Mouse (Mus musculus) small intestine, adult 2 months (tissue): ENCODE measurements around the gene Slc27a4. TPM values are rescaled to one million over a fixed set of nuclear protein-coding genes. Genes with fewer than 3 reads are reported as not detected.
A peak's percentile ranks its signal among the peaks of the same experiment; 100 is the strongest.

ENCODE experiments used
- H3K27ac ChIP-seq: fragments of 200-500 bp; 2 replicates; pipeline ENCODE4 v1.5.1; 2012; ENCODE audit warnings: low read depth, low read length, control low read depth, inconsistent platforms; ENCODE audit not compliant: insufficient read depth
- H3K27me3 ChIP-seq: fragments of 200-500 bp; 2 replicates; pipeline ENCODE4 v1.6.1; 2012; ENCODE audit warnings: mild to moderate bottlenecking, moderate library complexity, low read length, inconsistent platforms; ENCODE audit not compliant: control insufficient read depth, insufficient read depth
- H3K36me3 ChIP-seq: fragments of 200-500 bp; 2 replicates; pipeline ENCODE4 v1.6.1; 2012; ENCODE audit warnings: mild to moderate bottlenecking, low read length, control low read depth, inconsistent platforms; ENCODE audit not compliant: control insufficient read depth, insufficient read depth
- H3K4me1 ChIP-seq: fragments of 200-500 bp; 2 replicates; pipeline ENCODE4 v1.6.1; 2012; ENCODE audit warnings: low read length, inconsistent platforms, mixed read lengths; ENCODE audit not compliant: control insufficient read depth, insufficient read depth, insufficient read length
- H3K4me3 ChIP-seq: fragments of 200-500 bp; 2 replicates; pipeline ENCODE4 v1.5.1; 2012; ENCODE audit warnings: low read depth, mild to moderate bottlenecking, control low read depth, inconsistent platforms, low read length, moderate library complexity
- CTCF ChIP-seq: fragments of 200-500 bp; IDR thresholded peaks from 2 replicates; pipeline ENCODE4 v1.5.1; 2012; ENCODE audit warnings: low read depth, mild to moderate bottlenecking, control low read depth, inconsistent platforms, low read length, moderate library complexity, mixed read lengths; ENCODE audit not compliant: insufficient replicate concordance, insufficient read length; ENCODE audit errors: extremely low read depth
- POLR2A ChIP-seq: fragments of 200-500 bp; IDR thresholded peaks from 2 replicates; pipeline ENCODE4 v1.6.1; 2012; ENCODE audit warnings: low read depth, mild to moderate bottlenecking, control low read depth, inconsistent platforms, low read length, moderate library complexity
- WGBS: fragments of 180-500 bp; shearing (Covaris S2); methylation state at CpG from one replicate; pipeline ENCODE4 v1.1.7; 2018; 5-methylcytosine and 5-hydroxymethylcytosine counted together
- polyA plus RNA-seq: library from polyadenylated mRNA; depleted of rRNA; stranded (reverse); fragments of >200 nt; gene quantifications from 2 replicates; pipeline ENCODE4 v1.2.3, GENCODE M21; 2012

The Slc27a4 gene
- polyA plus RNA-seq, 1 experiment, result 822 TPM

DNA sequence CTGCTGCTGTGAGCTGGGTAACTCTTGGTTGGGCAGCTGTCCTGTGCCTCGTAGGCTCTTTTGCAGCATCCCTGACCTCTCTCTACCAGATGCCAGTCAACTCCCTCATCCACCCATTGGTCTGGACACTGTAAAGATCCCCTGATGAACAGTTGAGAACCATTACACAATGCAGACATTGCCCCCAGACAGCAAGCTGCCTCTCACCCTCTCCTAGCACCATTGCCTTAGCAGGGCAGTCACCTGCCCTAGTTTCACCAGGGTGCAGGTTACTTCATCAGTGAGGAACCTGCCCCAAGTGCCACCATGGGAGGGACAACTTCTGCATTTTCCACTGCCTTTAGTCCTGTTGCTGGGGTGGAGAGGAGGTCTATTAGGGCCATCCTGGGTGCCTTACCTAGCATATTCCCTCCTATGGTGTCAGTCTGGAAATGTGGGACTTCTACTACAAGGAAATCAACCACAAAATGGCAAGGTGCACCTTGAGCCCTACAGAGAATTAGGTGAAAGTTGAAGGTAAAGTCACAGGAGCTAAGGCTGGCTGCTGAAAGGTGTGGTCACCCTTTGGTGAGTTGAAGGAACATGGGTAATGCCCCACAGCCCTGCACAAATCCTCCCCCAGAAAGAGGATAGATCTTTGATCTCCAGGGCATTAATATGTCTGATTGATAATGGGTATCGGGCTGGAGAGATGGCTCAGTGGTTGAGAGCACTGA lies 9.5 kb upstream of the Slc27a4 start:
- TF ChIP-seq POLR2A (no peak), CTCF (no peak)
- 48% methylated on average over 2 of the region's 2 CpGs for WGBS
- Histone ChIP-seq H3K27me3 (no peaks in the 10 kb centered on the region), H3K36me3 (peaks cover 16% of the 10 kb centered on the region; the same call in 1 of the 2 replicates), H3K4me1 (peaks cover 9% of the 10 kb centered on the region; the same call in 1 of the 2 replicates), H3K4me3 (no peak overlapping the region), H3K27ac (peak overlapping the region; percentile 98)

GRCm38 (mm10) chr2:29802827-29803201 lies 380 bp downstream of the Slc27a4 start:
- H3K4me3 ChIP-seq, result peak overlapping the region; percentile 90
- peak overlapping the region; percentile 81 for H3K27ac ChIP-seq
- peaks cover 12% of the 10 kb centered on the region for H3K4me1 ChIP-seq
- H3K36me3 ChIP-seq, result peaks cover 39% of the 10 kb centered on the region
- no peaks in the 10 kb centered on the region for H3K27me3 ChIP-seq
- TF ChIP-seq POLR2A, result no peak
- TF ChIP-seq CTCF, result no peak
- WGBS, result under 1% methylated on average over 39 of the region's 39 CpGs

- no peaks in the 10 kb centered on the region for H3K27me3 ChIP-seq
- WGBS, result 21% methylated on average over 6 of the region's 6 CpGs
- H3K27ac ChIP-seq, result peak overlapping the region; percentile 81
- peak overlapping the region; percentile 90 for H3K4me3 ChIP-seq
- peak; percentile 41; the same call in 1 of the 2 replicates for TF ChIP-seq CTCF
- TF ChIP-seq POLR2A, result no peak
- peaks cover 14% of the 10 kb centered on the region for H3K4me1 ChIP-seq
- H3K36me3 ChIP-seq, result peaks cover 43% of the 10 kb centered on the region
Measured at GRCm38 (mm10) chr2:29803400-29803831, 982 bp downstream of the Slc27a4 start.

DNA sequence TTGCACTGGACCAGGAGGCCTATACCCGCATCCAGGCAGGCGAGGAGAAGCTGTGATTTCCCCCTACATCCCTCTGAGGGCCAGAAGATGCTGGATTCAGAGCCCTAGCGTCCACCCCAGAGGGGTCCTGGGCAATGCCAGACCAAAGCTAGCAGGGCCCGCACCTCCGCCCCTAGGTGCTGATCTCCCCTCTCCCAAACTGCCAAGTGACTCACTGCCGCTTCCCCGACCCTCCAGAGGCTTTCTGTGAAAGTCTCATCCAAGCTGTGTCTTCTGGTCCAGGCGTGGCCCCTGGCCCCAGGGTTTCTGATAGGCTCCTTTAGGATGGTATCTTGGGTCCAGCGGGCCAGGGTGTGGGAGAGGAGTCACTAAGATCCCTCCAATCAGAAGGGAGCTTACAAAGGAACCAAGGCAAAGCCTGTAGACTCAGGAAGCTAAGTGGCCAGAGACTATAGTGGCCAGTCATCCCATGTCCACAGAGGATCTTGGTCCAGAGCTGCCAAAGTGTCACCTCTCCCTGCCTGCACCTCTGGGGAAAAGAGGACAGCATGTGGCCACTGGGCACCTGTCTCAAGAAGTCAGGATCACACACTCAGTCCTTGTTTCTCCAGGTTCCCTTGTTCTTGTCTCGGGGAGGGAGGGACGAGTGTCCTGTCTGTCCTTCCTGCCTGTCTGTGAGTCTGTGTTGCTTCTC lies 13.4 kb downstream of the Slc27a4 start:
- peaks cover 6% of the 10 kb centered on the region for H3K4me1 ChIP-seq
- no peak overlapping the region for H3K27ac ChIP-seq
- peaks cover 58% of the 10 kb centered on the region for H3K36me3 ChIP-seq
- 83% methylated on average over 11 of the region's 11 CpGs for WGBS
- no peaks in the 10 kb centered on the region for H3K27me3 ChIP-seq
- H3K4me3 ChIP-seq, result no peak overlapping the region
- TF ChIP-seq CTCF (no peak), POLR2A (no peak)

GRCm38 (mm10) chr2:29817426-29818232 lies 15.2 kb downstream of the Slc27a4 start:
- Histone ChIP-seq H3K4me3 (no peak overlapping the region), H3K27ac (no peak overlapping the region), H3K36me3 (peaks cover 40% of the 10 kb centered on the region), H3K27me3 (no peaks in the 10 kb centered on the region), H3K4me1 (peaks cover 6% of the 10 kb centered on the region)
- WGBS, result 27% methylated on average over 8 of the region's 8 CpGs
- TF ChIP-seq CTCF, result peak; percentile 89; the same call in 1 of the 2 replicates
- TF ChIP-seq POLR2A, result no peak; the same call in 1 of the 2 replicates

DNA sequence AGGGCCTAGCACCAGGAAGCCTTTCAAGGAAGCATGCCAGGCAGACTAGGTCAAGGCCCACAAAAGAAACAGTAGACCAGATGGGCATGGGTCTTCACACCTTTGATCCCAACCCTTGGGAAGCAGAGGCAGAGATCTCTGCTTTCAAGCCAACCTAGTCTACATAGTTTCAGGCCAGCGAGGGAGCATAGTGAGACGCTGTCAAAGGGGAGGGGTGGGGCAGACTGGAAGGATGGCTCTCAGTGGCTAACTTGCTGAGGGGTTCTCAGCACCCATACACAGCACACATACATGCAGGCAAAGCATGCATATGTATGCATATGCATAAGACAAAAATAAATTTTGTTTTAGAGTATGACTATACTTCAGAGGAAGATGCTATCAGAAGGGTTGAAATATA lies 16.9 kb downstream of the Slc27a4 start:
- no peak overlapping the region for H3K27ac ChIP-seq
- H3K4me1 ChIP-seq, result peaks cover 6% of the 10 kb centered on the region
- no peaks in the 10 kb centered on the region for H3K27me3 ChIP-seq
- TF ChIP-seq CTCF, result no peak
- 28% methylated on average over 2 of the region's 2 CpGs for WGBS
- H3K36me3 ChIP-seq, result peaks cover 25% of the 10 kb centered on the region
- no peak overlapping the region for H3K4me3 ChIP-seq

- Histone ChIP-seq H3K27me3 (no peaks in the 10 kb centered on the region), H3K4me3 (peak within 1 kb of the TSS; percentile 56), H3K36me3 (peaks cover 16% of the 10 kb centered on the region), H3K27ac (peak within 1 kb of the TSS; percentile 10; the same call in 1 of the 2 replicates), H3K4me1 (peaks cover 6% of the 10 kb centered on the region)
- WGBS, result 2% methylated on average over 35 of the region's 35 CpGs
- TF ChIP-seq CTCF (no peak), POLR2A (no peak)
Measured at GRCm38 (mm10) chr2:29820025-29820817, 17.8 kb downstream of the Slc27a4 start, which contains the start of gene Urm1. Gene Urm1, plus strand, starts transcription at chr2:29820075.
